Mouse (Mus musculus) neural tube, embryonic 11.5 days (tissue): Measurements from ENCODE around the gene Slc39a1. TPM values are rescaled to one million over a fixed set of nuclear protein-coding genes. Genes with fewer than 3 reads are reported as not detected.

ENCODE experiments used
- ATAC-seq: fragments of 200-750 bp; cut with Nextera tagmentation; 2 replicates; pipeline ENCODE4 v1.8.0; 2017; ENCODE audit warnings: moderate number of reproducible peaks, mild to moderate bottlenecking, moderate TSS enrichment, moderate library complexity; ENCODE audit not compliant: insufficient read depth, low FRiP score, low TSS enrichment
- DNase-seq: peaks from one replicate; pipeline ENCODE4 v3.0.0-alpha.2; 2015; ENCODE audit warnings: low spot score
- H3K27ac ChIP-seq: fragments of 300-500 bp; sonication (generic); 2 replicates; pipeline ENCODE4 v1.5.1; 2014; ENCODE audit warnings: low read depth, mild to moderate bottlenecking, low read length
- H3K27me3 ChIP-seq: fragments of 300-500 bp; sonication (generic); 2 replicates; pipeline ENCODE4 v1.6.1; 2014; ENCODE audit warnings: mild to moderate bottlenecking, low read length, mixed read lengths; ENCODE audit not compliant: control insufficient read depth, insufficient read depth
- H3K36me3 ChIP-seq: fragments of 300-500 bp; sonication (generic); 2 replicates; pipeline ENCODE4 v1.6.1; 2014; ENCODE audit warnings: mild to moderate bottlenecking, low read length, moderate library complexity, mixed read lengths; ENCODE audit not compliant: control insufficient read depth, insufficient read depth
- H3K4me1 ChIP-seq: fragments of 300-500 bp; sonication (generic); 2 replicates; pipeline ENCODE4 v1.6.1; 2014; ENCODE audit warnings: low read length, mixed read lengths; ENCODE audit not compliant: control insufficient read depth, insufficient read depth
- H3K4me2 ChIP-seq: fragments of 300-500 bp; sonication (generic); 2 replicates; pipeline ENCODE4 v1.6.1; 2014; ENCODE audit warnings: low read depth, mild to moderate bottlenecking, moderate library complexity
- H3K4me3 ChIP-seq: fragments of 300-500 bp; sonication (generic); 2 replicates; pipeline ENCODE4 v1.5.1; 2014; ENCODE audit warnings: low read depth, low read length
- H3K9ac ChIP-seq: fragments of 300-500 bp; sonication (generic); 2 replicates; pipeline ENCODE4 v1.6.1; 2014; ENCODE audit warnings: mild to moderate bottlenecking, low read length
- H3K9me3 ChIP-seq: fragments of 300-500 bp; sonication (generic); 2 replicates; pipeline ENCODE4 v1.6.1; 2016; ENCODE audit warnings: low read length; ENCODE audit not compliant: control insufficient read depth
- WGBS: fragments of 180-500 bp; shearing (Covaris S2); extraction: QIAGEN DNeasy Blood & Tissue Kit; methylation state at CpG from one replicate; pipeline ENCODE4 v1.1.7; 2014; 5-methylcytosine and 5-hydroxymethylcytosine counted together
- polyA plus RNA-seq: library from polyadenylated mRNA; unstranded; fragments of >200 nt; fragmentation: Nextera tagmentation; extraction: Ambion mirVana; gene quantifications from 2 replicates; pipeline ENCODE4 v1.2.1, GENCODE M21; 2014

Slc39a1 gene
- polyA plus RNA-seq, 1 experiment from 2014 or later, result 50.6 TPM

- Histone ChIP-seq H3K27me3 (no peaks in the 10 kb centered on the region), H3K9ac (no peak overlapping the region), H3K27ac (no peak overlapping the region), H3K9me3 (no peaks in the 10 kb centered on the region), H3K4me2 (peak overlapping the region; percentile 6; the same call in 1 of the 2 replicates), H3K36me3 (peaks cover 10% of the 10 kb centered on the region), H3K4me3 (no peak overlapping the region), H3K4me1 (peaks cover 7% of the 10 kb centered on the region)
- WGBS, result 92% methylated on average over 20 of the region's 20 CpGs
- DNase-seq (no peak), ATAC-seq (no peak)
Measured at GRCm38 (mm10) chr3:90266901-90267775, 19.2 kb downstream of the Slc39a1 start.

DNA sequence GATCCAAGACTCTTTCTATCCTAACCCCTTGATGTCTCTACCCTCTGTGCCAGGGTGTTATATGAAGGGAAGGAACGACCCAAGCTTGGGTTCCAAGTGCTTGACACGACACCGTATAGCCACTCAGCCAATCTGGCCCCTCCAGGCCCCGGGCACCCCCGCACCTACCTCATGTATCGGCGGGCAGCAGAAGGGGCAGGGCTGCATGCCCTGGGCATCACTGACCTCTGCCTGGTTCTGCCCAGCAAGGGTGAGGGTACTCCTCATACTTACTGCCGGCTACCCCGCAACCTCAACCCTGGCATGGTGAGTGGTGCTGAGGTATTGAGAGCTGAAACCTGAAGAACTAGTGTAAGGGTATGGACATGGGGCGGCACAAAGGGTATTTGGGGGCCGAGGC, 20.2 kb downstream of the Slc39a1 start:
- Histone ChIP-seq H3K9me3 (no peaks in the 10 kb centered on the region), H3K4me2 (no peak overlapping the region), H3K27me3 (no peaks in the 10 kb centered on the region), H3K4me3 (no peak overlapping the region), H3K27ac (no peak overlapping the region), H3K4me1 (peaks cover 7% of the 10 kb centered on the region), H3K36me3 (peaks cover 8% of the 10 kb centered on the region), H3K9ac (no peak overlapping the region)
- ATAC-seq (no peak), DNase-seq (no peak)
- 90% methylated on average over 11 of the region's 11 CpGs for WGBS

DNA sequence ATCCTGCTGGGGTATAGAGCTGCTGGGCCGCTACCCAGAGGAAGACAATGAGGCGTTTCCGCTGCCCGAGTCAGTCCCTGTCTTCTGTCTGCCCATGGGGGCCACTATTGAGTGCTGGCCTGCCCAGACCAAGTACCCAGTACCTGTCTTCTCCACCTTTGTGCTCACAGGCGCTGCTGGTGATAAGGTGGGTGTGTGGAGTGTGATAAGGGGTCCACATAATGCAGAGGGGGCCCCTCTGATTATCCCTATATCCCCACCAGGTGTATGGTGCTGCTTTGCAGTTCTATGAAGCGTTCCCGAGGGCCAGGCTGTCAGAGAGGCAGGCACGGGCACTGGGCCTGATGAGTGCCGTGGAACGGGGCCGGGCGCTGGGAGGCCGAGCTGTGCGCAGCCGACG, 21.0 kb downstream of the Slc39a1 start:
- Histone ChIP-seq H3K27ac (no peak overlapping the region), H3K4me3 (no peak overlapping the region), H3K36me3 (peaks cover 4% of the 10 kb centered on the region), H3K4me2 (no peak overlapping the region), H3K9ac (no peak overlapping the region), H3K4me1 (peaks cover 7% of the 10 kb centered on the region), H3K27me3 (no peaks in the 10 kb centered on the region), H3K9me3 (no peaks in the 10 kb centered on the region)
- no peak for ATAC-seq
- 88% methylated on average over 16 of the region's 16 CpGs for WGBS
- DNase-seq, result no peak

GRCm38 (mm10) chr3:90270784-90271183, 22.8 kb downstream of the Slc39a1 start:
- Histone ChIP-seq H3K4me2 (no peak overlapping the region), H3K9ac (no peak overlapping the region), H3K27ac (no peak overlapping the region), H3K4me1 (peaks cover 7% of the 10 kb centered on the region), H3K36me3 (peaks cover 4% of the 10 kb centered on the region), H3K4me3 (no peak overlapping the region), H3K27me3 (no peaks in the 10 kb centered on the region), H3K9me3 (no peaks in the 10 kb centered on the region)
- no peak for ATAC-seq
- 92% methylated on average over 8 of the region's 8 CpGs for WGBS
- no peak for DNase-seq

- peaks cover 4% of the 10 kb centered on the region for H3K36me3 ChIP-seq
- DNase-seq (no peak), ATAC-seq (no peak)
- no peak overlapping the region for H3K9ac ChIP-seq
- 71% methylated on average over 9 of the region's 9 CpGs for WGBS
- no peak overlapping the region for H3K27ac ChIP-seq
- H3K4me1 ChIP-seq, result no peaks in the 10 kb centered on the region
- H3K9me3 ChIP-seq, result no peaks in the 10 kb centered on the region
- H3K4me3 ChIP-seq, result no peak overlapping the region
- H3K27me3 ChIP-seq, result no peaks in the 10 kb centered on the region
- H3K4me2 ChIP-seq, result no peak overlapping the region
Measured at GRCm38 (mm10) chr3:90272170-90272569, 24.2 kb downstream of the Slc39a1 start.

DNA sequence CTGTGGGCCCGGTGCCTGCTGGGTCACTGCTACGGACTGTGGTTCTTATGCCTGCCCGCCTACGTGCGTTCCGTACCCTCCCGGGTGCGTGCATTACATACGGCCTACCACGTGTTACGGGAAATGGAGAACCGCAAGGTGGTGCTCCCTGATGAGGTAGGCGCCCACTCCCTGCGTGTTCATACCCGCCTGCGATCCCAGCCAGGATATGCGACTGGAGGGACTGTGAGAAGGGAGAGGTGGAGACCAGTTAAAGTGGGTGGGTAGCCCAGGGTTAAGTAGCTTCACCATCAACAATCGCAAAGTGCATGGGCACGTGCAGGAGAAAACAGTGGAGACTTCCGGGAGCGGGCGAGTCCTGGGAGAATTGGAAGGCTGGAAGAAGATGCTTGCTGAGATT, 25.9 kb downstream of the Slc39a1 start:
- ATAC-seq, result no peak
- Histone ChIP-seq H3K4me1 (no peaks in the 10 kb centered on the region), H3K36me3 (peaks cover 4% of the 10 kb centered on the region), H3K9me3 (no peaks in the 10 kb centered on the region), H3K27ac (no peak overlapping the region), H3K4me3 (no peak overlapping the region), H3K4me2 (no peak overlapping the region), H3K9ac (no peak overlapping the region), H3K27me3 (no peaks in the 10 kb centered on the region)
- 89% methylated on average over 22 of the region's 22 CpGs for WGBS
- DNase-seq, result no peak

DNA sequence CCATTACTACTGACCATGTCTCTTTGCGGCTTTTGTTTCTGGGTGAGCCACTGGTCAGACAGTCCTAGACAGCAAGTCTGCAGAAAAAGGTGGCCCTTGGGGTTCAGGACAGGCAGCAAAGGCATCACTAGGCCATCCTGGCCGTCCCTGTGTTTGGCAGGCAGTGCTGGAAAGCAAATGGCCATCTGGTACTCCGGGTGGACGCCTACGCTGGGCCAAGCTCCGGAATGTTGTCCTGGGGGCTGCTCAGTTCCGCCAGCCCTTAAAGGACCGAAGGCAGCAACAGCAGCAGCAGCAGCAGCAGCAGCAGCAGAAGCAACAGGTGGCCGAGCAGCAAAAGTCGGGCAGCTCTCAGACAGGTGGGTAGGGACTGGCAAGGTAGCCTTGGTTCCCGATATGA, 27.3 kb downstream of the Slc39a1 start:
- no peak for DNase-seq
- no peaks in the 10 kb centered on the region for H3K9me3 ChIP-seq
- H3K27me3 ChIP-seq, result no peaks in the 10 kb centered on the region
- peaks cover 7% of the 10 kb centered on the region for H3K36me3 ChIP-seq
- no peaks in the 10 kb centered on the region for H3K4me1 ChIP-seq
- no peak overlapping the region for H3K4me2 ChIP-seq
- H3K27ac ChIP-seq, result no peak overlapping the region
- no peak overlapping the region for H3K9ac ChIP-seq
- H3K4me3 ChIP-seq, result no peak overlapping the region
- no peak for ATAC-seq
- 93% methylated on average over 11 of the region's 11 CpGs for WGBS

DNA sequence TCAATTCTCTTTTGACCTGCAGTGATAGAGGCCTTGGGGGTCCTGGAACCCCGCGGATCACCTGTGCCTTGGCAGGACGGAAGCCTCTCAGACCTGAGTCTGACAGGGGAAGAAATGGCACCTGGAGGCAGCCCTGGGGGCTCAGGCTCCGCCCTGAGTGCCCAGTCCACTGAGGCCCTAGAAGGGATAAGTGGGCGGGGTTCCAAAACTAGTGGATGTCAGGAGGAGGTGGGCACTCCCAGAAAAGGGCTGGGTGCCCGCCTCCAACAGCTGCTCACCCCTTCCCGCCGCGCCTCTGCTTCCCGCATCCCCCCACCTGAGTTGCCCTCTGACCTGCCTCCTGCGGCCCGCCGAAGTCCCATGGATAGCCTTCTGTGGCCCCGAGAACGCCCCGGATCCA, 28.9 kb downstream of the Slc39a1 start:
- Histone ChIP-seq H3K4me3 (no peak overlapping the region), H3K27me3 (no peaks in the 10 kb centered on the region), H3K9me3 (no peaks in the 10 kb centered on the region), H3K36me3 (peaks cover 7% of the 10 kb centered on the region), H3K4me1 (no peaks in the 10 kb centered on the region), H3K27ac (no peak overlapping the region), H3K9ac (no peak overlapping the region), H3K4me2 (no peak overlapping the region)
- WGBS, result 39% methylated on average over 16 of the region's 16 CpGs
- no peak for ATAC-seq
- DNase-seq, result no peak

GRCm38 (mm10) chr3:90277793-90278192, 29.8 kb downstream of the Slc39a1 start:
- Histone ChIP-seq H3K27me3 (no peaks in the 10 kb centered on the region), H3K4me2 (no peak overlapping the region), H3K27ac (no peak overlapping the region), H3K36me3 (peaks cover 4% of the 10 kb centered on the region), H3K9me3 (no peaks in the 10 kb centered on the region), H3K4me1 (no peaks in the 10 kb centered on the region), H3K4me3 (no peak overlapping the region), H3K9ac (no peak overlapping the region)
- DNase-seq (no peak), ATAC-seq (no peak)
- 95% methylated on average over 9 of the region's 9 CpGs for WGBS
